11 mouse cellular contexts compared by ENCODE assay signal in genomic region chr14:27050560-27051510, GRCm38 (mm10). TPM values are rescaled to one million over a fixed set of nuclear protein-coding genes. Genes with fewer than 3 reads are reported as not detected.
DNase-seq lines count a peak whose midpoint lies in the region; ATAC-seq and TF ChIP-seq lines count a peak whose summit lies in the region.
"Had no signal": no experiment of that assay in that cellular context is flagged by ENCODE, and none has a peak within 500 bp of the region (broad histone marks: within the 10 kb centered on the region; RNA-seq: fewer than 3 reads in every experiment).

No protein-coding gene starts in this region.

- H3K4me2 ChIP-seq in kidney, embryonic 16.5 days (replicated peaks; ENCODE audit: low read depth, low read length), result peak overlapping the region; percentile 10
- H3K4me2 ChIP-seq in forebrain, embryonic 13.5 days, result peak overlapping the region; percentile 33
- peak overlapping the region; percentile 5; the same call in 1 of the 2 replicates for H3K4me2 ChIP-seq in limb, embryonic 14.5 days (replicated peaks; ENCODE audit: low read depth, low read length, severe bottlenecking)
- no peak overlapping the region for H3K4me2 ChIP-seq in neural tube, embryonic 15.5 days
- H3K4me2 ChIP-seq: heart, embryonic 13.5 days had no signal

- H3K9me3 ChIP-seq in kidney, embryonic 16.5 days (ENCODE audit: low read length), result no peaks in the 10 kb centered on the region
- H3K9me3 ChIP-seq in forebrain, embryonic 13.5 days (replicated peaks), result no peaks in the 10 kb centered on the region; the same call in 1 of the 2 replicates
- no peaks in the 10 kb centered on the region for H3K9me3 ChIP-seq in limb, embryonic 14.5 days (ENCODE audit: control insufficient read depth, low read length)
- H3K9me3 ChIP-seq in neural tube, embryonic 15.5 days (replicated peaks), result no peaks in the 10 kb centered on the region
- H3K9me3 ChIP-seq: heart, embryonic 13.5 days had no signal

- TF ChIP-seq CTCF in thymus, adult 2 months (IDR thresholded peaks at IDR 0.05; ENCODE audit: borderline replicate concordance, control insufficient read depth, extremely low read depth, insufficient read depth, low read length, poor library complexity), result no peak

- DNase-seq in kidney, adult 11 months, result no peak
- no peak for DNase-seq in limb, embryonic 14.5 days (ENCODE audit: low spot score)
- DNase-seq in thymus, adult 2 months, result no peak
- no peak for DNase-seq in right cerebral cortex, adult 2 months (ENCODE audit: low spot score in 2 of 2)
- DNase-seq in cerebellum, adult 11 months, result no peak
- DNase-seq: liver, postnatal 0 days had no signal

- no peaks in the 10 kb centered on the region for H3K27me3 ChIP-seq in kidney, embryonic 16.5 days (ENCODE audit: insufficient read depth, low read length)
- H3K27me3 ChIP-seq in forebrain, embryonic 13.5 days, result peaks cover 9% of the 10 kb centered on the region
- H3K27me3 ChIP-seq in limb, embryonic 14.5 days (ENCODE audit: control insufficient read depth, insufficient read depth, low read length), result no peaks in the 10 kb centered on the region
- no peaks in the 10 kb centered on the region for H3K27me3 ChIP-seq in neural tube, embryonic 15.5 days (replicated peaks)
- no peaks in the 10 kb centered on the region for H3K27me3 ChIP-seq in thymus, adult 2 months (ENCODE audit: control insufficient read depth, insufficient read depth, low read length)
- H3K27me3 ChIP-seq: heart, embryonic 13.5 days had no signal

- H3K4me3 ChIP-seq in kidney, embryonic 16.5 days (ENCODE audit: low read length), result no peak overlapping the region
- no peak overlapping the region for H3K4me3 ChIP-seq in forebrain, embryonic 13.5 days
- H3K4me3 ChIP-seq in limb, embryonic 14.5 days (replicated peaks; ENCODE audit: low read length), result no peak overlapping the region
- H3K4me3 ChIP-seq in neural tube, embryonic 15.5 days (replicated peaks), result no peak overlapping the region
- no peak overlapping the region for H3K4me3 ChIP-seq in thymus, adult 2 months (ENCODE audit: control insufficient read depth, insufficient read depth, low read length)
- H3K4me3 ChIP-seq: heart, embryonic 13.5 days had no signal

- H3K4me1 ChIP-seq in kidney, embryonic 16.5 days (ENCODE audit: insufficient read depth, low read length), result peaks cover 69% of the 10 kb centered on the region
- H3K4me1 ChIP-seq in forebrain, embryonic 13.5 days, result peaks cover 35% of the 10 kb centered on the region
- peaks cover 61% of the 10 kb centered on the region for H3K4me1 ChIP-seq in limb, embryonic 14.5 days (ENCODE audit: control insufficient read depth, insufficient read depth, low read length)
- peaks cover 48% of the 10 kb centered on the region for H3K4me1 ChIP-seq in neural tube, embryonic 15.5 days
- no peaks in the 10 kb centered on the region for H3K4me1 ChIP-seq in thymus, adult 2 months (replicated peaks; ENCODE audit: control insufficient read depth, insufficient read depth, low read length)

- no peak for TF ChIP-seq POLR2A in limb, embryonic 14.5 days (IDR thresholded peaks at IDR 0.05; ENCODE audit: borderline replicate concordance, extremely low read depth, insufficient read depth, insufficient read length)
- no peak for TF ChIP-seq POLR2A in thymus, adult 2 months (IDR thresholded peaks at IDR 0.05; ENCODE audit: control insufficient read depth, extremely low read depth, insufficient read depth, low read length, poor library complexity)

- peak; percentile 42 for ATAC-seq in kidney, embryonic 16.5 days (ENCODE audit: low FRiP score, low TSS enrichment)
- peak; percentile 65; the same call in 1 of the 2 replicates for ATAC-seq in forebrain, embryonic 13.5 days
- peak; percentile 37; the same call in 1 of the 2 replicates for ATAC-seq in limb, embryonic 14.5 days (ENCODE audit: low FRiP score, low read depth)
- peak; percentile 72 for ATAC-seq in neural tube, embryonic 15.5 days (ENCODE audit: low FRiP score)
- ATAC-seq: liver, postnatal 0 days had no signal

- 29% methylated on average over 18 of the region's 18 CpGs for WGBS in kidney, embryonic 16.5 days
- WGBS in forebrain, embryonic 13.5 days, result 11% methylated on average over 18 of the region's 18 CpGs
- 28% methylated on average over 18 of the region's 18 CpGs for WGBS in limb, embryonic 14.5 days
- WGBS in neural tube, embryonic 15.5 days, result 10% methylated on average over 18 of the region's 18 CpGs
- WGBS in thymus, adult 2 months, result 93% methylated on average over 18 of the region's 18 CpGs

- peak overlapping the region; percentile 29; the same call in 1 of the 2 replicates for H3K9ac ChIP-seq in kidney, embryonic 16.5 days (replicated peaks; ENCODE audit: low read length)
- no peak overlapping the region; the same call in 1 of the 2 replicates for H3K9ac ChIP-seq in forebrain, embryonic 13.5 days
- H3K9ac ChIP-seq in limb, embryonic 14.5 days (ENCODE audit: low read depth, low read length, severe bottlenecking), result peak overlapping the region; percentile 18; the same call in 1 of the 2 replicates
- H3K9ac ChIP-seq in neural tube, embryonic 15.5 days (replicated peaks), result no peak overlapping the region
- H3K9ac ChIP-seq: heart, embryonic 13.5 days; liver, postnatal 0 days had no signal

- no peaks in the 10 kb centered on the region for H3K36me3 ChIP-seq in kidney, embryonic 16.5 days (ENCODE audit: insufficient read depth, low read length)
- H3K36me3 ChIP-seq in forebrain, embryonic 13.5 days (ENCODE audit: poor library complexity, severe bottlenecking), result no peaks in the 10 kb centered on the region
- H3K36me3 ChIP-seq in limb, embryonic 14.5 days (ENCODE audit: control insufficient read depth, insufficient read depth, low read length), result 0 out of 2 replicates have a peak, but pooled peaks cover 4% of the 10 kb centered on the region
- no peaks in the 10 kb centered on the region for H3K36me3 ChIP-seq in neural tube, embryonic 15.5 days
- no peaks in the 10 kb centered on the region for H3K36me3 ChIP-seq in thymus, adult 2 months (ENCODE audit: control insufficient read depth, insufficient read depth, low read length)
- H3K36me3 ChIP-seq: heart, embryonic 13.5 days had no signal

- H3K27ac ChIP-seq in kidney, embryonic 16.5 days (ENCODE audit: low read length), result peak overlapping the region; percentile 54
- H3K27ac ChIP-seq in forebrain, embryonic 13.5 days, result peak overlapping the region; percentile 49
- H3K27ac ChIP-seq in limb, embryonic 14.5 days (replicated peaks; ENCODE audit: low read depth, low read length), result peak overlapping the region; percentile 76
- H3K27ac ChIP-seq in neural tube, embryonic 15.5 days (replicated peaks), result peak overlapping the region; percentile 73
- H3K27ac ChIP-seq in thymus, adult 2 months (ENCODE audit: control insufficient read depth, insufficient read depth, low read length), result no peak overlapping the region
- H3K27ac ChIP-seq: heart, embryonic 13.5 days had no signal

RNA-seq across cellular contexts. Expression of gene Il17rd, which starts 12.1 kb away (rescaled TPM):
- polyA plus RNA-seq in kidney, embryonic 16.5 days (2015; fragmentation: Nextera tagmentation; extraction: Ambion mirVana), result 5.4 and 6.3 TPM in 2 replicates
- 1.9 and 2.3 TPM in 2 replicates for polyA plus RNA-seq in forebrain, embryonic 13.5 days (2015; fragmentation: Nextera tagmentation; extraction: Ambion mirVana)
- polyA plus RNA-seq in limb, embryonic 14.5 days (2012; rRNA removed), result 15.4 and 19.1 TPM in 2 replicates
- 6.0 and 9.3 TPM in 2 replicates for polyA plus RNA-seq in limb, embryonic 14.5 days (2014; fragmentation: Nextera tagmentation; extraction: Ambion mirVana)
- polyA plus RNA-seq in neural tube, embryonic 15.5 days (2015; fragmentation: Nextera tagmentation; extraction: Ambion mirVana), result 1.8 and 2.0 TPM in 2 replicates
- 0.29 and 0.63 TPM in 2 replicates for polyA plus RNA-seq in thymus, adult 2 months (2012; rRNA removed)

RNA-seq across cellular contexts. Expression of gene Hesx1, which starts 56.6 kb away (rescaled TPM):
- polyA plus RNA-seq in kidney, embryonic 16.5 days (2015; fragmentation: Nextera tagmentation; extraction: Ambion mirVana), result 0.65 and 0.90 TPM in 2 replicates
- not detected in 2 replicates for polyA plus RNA-seq in forebrain, embryonic 13.5 days (2015; fragmentation: Nextera tagmentation; extraction: Ambion mirVana)
- polyA plus RNA-seq in limb, embryonic 14.5 days (2012; rRNA removed), result 0.14 TPM in 1 of 2 replicates, not detected in the other
- not detected in 2 replicates for polyA plus RNA-seq in limb, embryonic 14.5 days (2014; fragmentation: Nextera tagmentation; extraction: Ambion mirVana)
- polyA plus RNA-seq in neural tube, embryonic 15.5 days (2015; fragmentation: Nextera tagmentation; extraction: Ambion mirVana), result 0.20 TPM in 1 of 2 replicates, not detected in the other
- polyA plus RNA-seq in thymus, adult 2 months (2012; rRNA removed), result not detected in 2 replicates
- polyA plus RNA-seq: spleen, adult 2 months had no signal

Comparison
In these comparisons a context has a peak if more than half of its experiments do, and no peak if none do; other contexts are left out.
1. H3K9ac ChIP-seq: peak in kidney, embryonic 16.5 days (single experiment) and limb, embryonic 14.5 days (single experiment); none in forebrain, embryonic 13.5 days (single experiment) and neural tube, embryonic 15.5 days (single experiment).
2. Peak in every context shown above with its lines, with median percentiles within 50 percentile points of each other: ATAC-seq.